Mouse (Mus musculus) liver, adult 2 months (tissue): ENCODE data around the gene Rnft1. TPM values are rescaled to one million over a fixed set of nuclear protein-coding genes. Genes with fewer than 3 reads are reported as not detected.

ENCODE experiments used
- DNase-seq: peaks from one replicate; pipeline ENCODE4 v3.0.0-alpha.2; 2011; ENCODE audit warnings: low read depth, low spot score; ENCODE audit errors: extremely low read depth
- H3K27ac ChIP-seq: fragments of 200-500 bp; replicated peaks from 2 replicates; pipeline ENCODE4 v1.5.1; 2012; ENCODE audit warnings: low read depth, mild to moderate bottlenecking, control low read depth, inconsistent platforms, low read length; ENCODE audit not compliant: insufficient read depth
- H3K27me3 ChIP-seq: fragments of 200-500 bp; 2 replicates; pipeline ENCODE4 v1.6.1; 2012; ENCODE audit warnings: mild to moderate bottlenecking, moderate library complexity, low read length, inconsistent platforms; ENCODE audit not compliant: control insufficient read depth, insufficient read depth
- H3K36me3 ChIP-seq: fragments of 200-500 bp; 2 replicates; pipeline ENCODE4 v1.6.1; 2012; ENCODE audit warnings: low read length, inconsistent platforms; ENCODE audit not compliant: control insufficient read depth, insufficient read depth
- H3K4me1 ChIP-seq: fragments of 200-500 bp; 2 replicates; pipeline ENCODE4 v1.6.1; 2011; ENCODE audit warnings: low read length; ENCODE audit not compliant: control insufficient read depth, insufficient read depth
- H3K4me3 ChIP-seq: fragments of 200-500 bp; 2 replicates; pipeline ENCODE4 v1.5.1; 2011; ENCODE audit warnings: low read depth, mild to moderate bottlenecking, control low read depth, low read length, moderate library complexity; ENCODE audit not compliant: insufficient read depth
- H3K79me2 ChIP-seq: fragments of 200-500 bp; 2 replicates; pipeline ENCODE4 v1.6.1; 2012; ENCODE audit warnings: inconsistent platforms, mild to moderate bottlenecking, low read length, moderate library complexity; ENCODE audit not compliant: control insufficient read depth, insufficient read depth
- H3K9ac ChIP-seq: fragments of 200-500 bp; 2 replicates; pipeline ENCODE4 v1.6.1; 2012; ENCODE audit warnings: low read depth, mild to moderate bottlenecking, control low read depth, inconsistent platforms, low read length
- CTCF ChIP-seq: fragments of 200-500 bp; IDR thresholded peaks from 2 replicates; pipeline ENCODE4 v1.5.1; 2011; ENCODE audit warnings: low read depth, low read length, control low read depth
- POLR2A ChIP-seq: fragments of 200-500 bp; IDR thresholded peaks from 2 replicates; pipeline ENCODE4 v1.6.1; 2011; ENCODE audit warnings: low read length, control low read depth; ENCODE audit not compliant: insufficient read depth; ENCODE audit errors: extremely low read depth
- WGBS: fragments of 180-500 bp; shearing (Covaris S2); methylation state at CpG from one replicate; pipeline ENCODE4 v1.1.7; 2018; 5-methylcytosine and 5-hydroxymethylcytosine counted together
- polyA plus RNA-seq: library from polyadenylated mRNA; depleted of rRNA; stranded (reverse); fragments of >200 nt; gene quantifications from 2 replicates; pipeline ENCODE4 v1.2.3, GENCODE M21; 2012
- total RNA-seq: library from RNA; depleted of rRNA; stranded (reverse); fragments of >200 nt; gene quantifications from 2 replicates; pipeline ENCODE4 v1.2.3, GENCODE M21; 2014

The Rnft1 gene
- total and polyA plus RNA-seq, 2 experiments: 6.8 to 18.9 TPM

DNA sequence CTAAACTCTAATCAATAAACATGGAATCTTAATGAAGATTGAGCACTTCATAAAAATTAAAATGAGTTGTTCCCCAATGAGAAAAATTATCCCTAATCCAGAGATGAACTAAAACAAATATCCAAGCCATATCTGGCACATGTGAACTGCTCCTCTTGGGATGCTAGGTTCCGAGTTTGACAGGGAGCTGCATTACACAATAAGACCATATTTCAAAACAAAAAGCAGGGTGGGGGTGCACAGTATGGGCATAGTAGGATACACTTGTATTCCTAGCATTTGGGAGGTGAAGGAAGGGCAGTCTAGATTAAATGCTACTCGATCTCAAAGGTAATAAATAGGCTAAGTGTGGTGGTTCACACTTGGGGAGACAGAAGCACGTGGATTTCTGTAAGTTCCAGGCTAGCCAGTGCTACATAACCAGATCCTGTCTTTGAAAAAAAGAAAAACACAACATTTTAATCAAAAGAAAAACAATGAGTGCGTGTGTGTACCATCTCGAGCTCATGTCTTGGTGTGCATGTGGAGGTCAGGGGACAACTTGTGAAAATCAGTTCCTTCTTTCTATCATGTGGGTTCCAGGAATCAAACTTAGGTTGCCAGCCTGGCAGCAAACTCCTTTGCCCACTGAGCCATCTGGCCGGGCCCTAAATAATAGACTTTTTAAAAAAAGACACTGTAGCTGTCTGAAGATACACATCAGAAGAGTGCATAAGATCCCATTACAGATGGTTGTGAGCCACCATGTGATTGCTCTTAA lies 55.4 kb downstream of the Rnft1 start:
- WGBS: 47% methylated on average over 6 of the region's 6 CpGs
- Histone ChIP-seq H3K9ac (0 out of 2 replicates have a peak overlapping the region, but pooled peaks have one; percentile 22), H3K4me1 (peaks cover 6% of the 10 kb centered on the region; the same call in 1 of the 2 replicates), H3K4me3 (no peak overlapping the region), H3K36me3 (no peaks in the 10 kb centered on the region), H3K79me2 (peaks cover 30% of the 10 kb centered on the region), H3K27ac (peak overlapping the region; percentile 60; the same call in 1 of the 2 replicates), H3K27me3 (no peaks in the 10 kb centered on the region)
- DNase-seq: peak; percentile 58
- TF ChIP-seq POLR2A (no peak), CTCF (no peak)

DNA sequence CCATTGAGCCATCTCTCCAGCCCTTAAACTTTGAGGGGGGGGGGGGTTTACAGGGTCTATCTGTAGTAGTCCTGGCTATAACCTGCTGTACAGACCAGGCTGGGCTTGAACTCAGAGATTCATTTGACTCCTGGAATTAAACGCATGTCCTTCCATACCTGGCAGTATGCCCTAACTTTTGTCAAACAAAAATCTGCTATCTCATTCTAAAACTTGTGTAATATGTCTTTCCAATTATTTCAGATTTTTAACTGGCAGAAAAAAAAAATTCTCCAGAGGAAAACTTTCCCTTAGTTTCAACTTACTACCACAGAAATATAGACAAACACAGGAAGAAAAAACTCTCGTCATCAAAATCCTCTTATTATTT lies 56.0 kb downstream of the Rnft1 start:
- Histone ChIP-seq H3K79me2 (peaks cover 30% of the 10 kb centered on the region), H3K27ac (peak overlapping the region; percentile 60; the same call in 1 of the 2 replicates), H3K9ac (no peak overlapping the region), H3K4me1 (peaks cover 6% of the 10 kb centered on the region; the same call in 1 of the 2 replicates), H3K36me3 (no peaks in the 10 kb centered on the region), H3K4me3 (no peak overlapping the region), H3K27me3 (no peaks in the 10 kb centered on the region)
- TF ChIP-seq POLR2A (no peak), CTCF (no peak)
- DNase-seq: peak; percentile 53
- 37% methylated on average over 2 of the region's 2 CpGs for WGBS

DNA sequence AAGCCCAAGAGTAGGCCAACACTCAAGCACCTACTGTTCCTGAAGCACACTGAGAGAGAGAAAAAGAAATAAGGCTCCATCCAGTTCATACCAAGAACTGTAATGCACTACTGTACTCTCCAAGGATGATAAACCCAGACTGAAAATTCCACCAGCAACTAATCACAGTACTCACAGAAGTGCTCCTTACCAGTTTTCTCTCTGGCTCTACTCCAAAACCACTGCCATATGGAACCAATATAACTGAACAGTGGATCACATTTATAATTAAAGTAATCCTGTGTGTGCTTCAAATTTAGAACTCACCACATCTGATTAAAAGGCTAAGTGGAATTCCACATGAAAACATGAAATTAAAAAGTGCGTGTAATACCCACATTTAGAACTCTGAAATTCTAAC lies 58.4 kb downstream of the Rnft1 start:
- peaks cover 8% of the 10 kb centered on the region; the same call in 1 of the 2 replicates for H3K4me1 ChIP-seq
- H3K27me3 ChIP-seq: no peaks in the 10 kb centered on the region
- no peak overlapping the region for H3K4me3 ChIP-seq
- no peak overlapping the region for H3K27ac ChIP-seq
- H3K9ac ChIP-seq: no peak overlapping the region
- no peaks in the 10 kb centered on the region for H3K36me3 ChIP-seq
- TF ChIP-seq CTCF (no peak), POLR2A (no peak)
- 84% methylated on average over 1 of the region's 1 CpGs for WGBS
- H3K79me2 ChIP-seq: peaks cover 21% of the 10 kb centered on the region
- no peak for DNase-seq

DNA sequence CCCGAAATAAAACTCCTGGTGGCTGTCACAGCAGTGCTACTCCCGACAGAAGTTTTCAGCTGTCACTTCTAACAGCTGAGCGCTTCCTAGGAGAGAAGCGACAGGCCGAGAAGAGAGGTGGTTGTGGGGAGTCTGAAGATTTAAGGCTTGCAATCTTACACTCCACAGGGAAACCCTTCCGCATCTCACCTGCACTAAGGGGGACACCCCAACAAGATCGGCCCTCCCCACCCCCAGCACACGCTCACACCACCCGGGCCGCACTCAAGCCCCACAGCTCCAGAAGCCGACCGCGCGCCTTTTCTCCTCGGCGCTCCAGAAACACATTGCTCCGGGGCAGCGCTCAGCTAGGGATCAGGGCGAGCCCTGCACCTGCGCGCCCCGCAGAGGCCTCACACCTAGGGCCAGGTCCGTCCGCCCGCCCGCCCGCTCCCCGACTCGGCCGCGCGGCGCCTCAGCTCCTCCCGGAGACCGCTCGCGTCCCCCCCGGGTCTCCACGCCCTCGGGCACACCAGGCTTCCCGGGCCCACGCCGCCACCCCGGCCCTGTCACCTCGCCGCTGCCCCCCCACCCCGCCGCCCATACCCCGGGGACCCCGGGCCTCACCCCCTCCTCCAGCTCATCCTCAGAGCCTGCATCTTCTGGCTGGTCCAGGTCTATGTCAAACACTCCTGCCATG lies 59.6 kb downstream of the Rnft1 start:
- DNase-seq: peak; percentile 24

DNA sequence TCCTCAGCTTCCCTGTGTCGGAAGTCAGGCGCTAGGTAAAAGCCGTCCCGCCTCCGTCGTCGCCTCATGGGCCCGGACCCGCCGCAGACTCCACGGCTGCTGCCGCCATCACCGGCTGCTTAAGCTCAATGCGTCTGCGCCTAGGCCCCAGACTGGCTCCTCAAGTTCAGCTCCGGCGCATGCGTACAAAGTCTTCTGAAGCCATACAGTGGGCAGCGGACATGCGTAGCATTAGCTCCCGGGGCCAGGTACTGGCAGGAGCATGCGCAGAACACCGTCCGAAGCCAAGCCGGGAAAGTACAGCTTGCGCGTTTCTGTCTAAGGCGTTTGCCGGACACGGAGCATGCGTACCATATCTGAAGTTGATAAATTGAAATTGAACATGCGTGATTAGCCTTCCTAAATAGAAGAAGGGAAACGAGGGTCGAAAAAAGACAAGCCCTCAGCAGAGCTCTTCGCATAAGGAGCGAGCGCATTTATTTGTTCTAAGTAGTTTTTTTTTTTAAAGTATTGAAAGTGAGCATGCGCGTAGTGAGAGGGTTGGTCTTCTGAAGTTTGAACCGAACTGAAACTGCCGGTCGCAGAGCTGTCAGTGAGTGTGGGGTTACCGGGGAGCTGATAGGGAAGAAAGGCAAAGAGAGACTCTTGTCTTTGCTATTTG lies 60.3 kb downstream of the Rnft1 start, which contains the start of the genes Rps6kb1 and Tubd1:
Gene Rps6kb1 (minus strand): TSS at position 167 of the 661 bp plus-strand sequence.
Gene Tubd1 (plus strand): TSS at position 353 of the 661 bp plus-strand sequence.
- peaks cover 17% of the 10 kb centered on the region for H3K79me2 ChIP-seq
- H3K27me3 ChIP-seq: no peaks in the 10 kb centered on the region
- under 1% methylated on average over 43 of the region's 43 CpGs for WGBS
- peak within 1 kb of the TSS; percentile 83 for H3K9ac ChIP-seq
- peak within 1 kb of the TSS; percentile 46 for H3K27ac ChIP-seq
- peak; percentile 94 for TF ChIP-seq POLR2A
- TF ChIP-seq CTCF: no peak
- peaks cover 3% of the 10 kb centered on the region; the same call in 1 of the 2 replicates for H3K36me3 ChIP-seq
- peaks cover 7% of the 10 kb centered on the region; the same call in 1 of the 2 replicates for H3K4me1 ChIP-seq
- H3K4me3 ChIP-seq: peak within 1 kb of the TSS; percentile 85
- DNase-seq: peak; percentile 98

More for the DNA sequence above, 59.6 kb downstream of the Rnft1 start:
- peak overlapping the region; percentile 83 for H3K9ac ChIP-seq
- WGBS: under 1% methylated on average over 47 of the region's 50 CpGs
- H3K4me1 ChIP-seq: peaks cover 8% of the 10 kb centered on the region; the same call in 1 of the 2 replicates
- H3K4me3 ChIP-seq: peak overlapping the region; percentile 85
- H3K27ac ChIP-seq: peak overlapping the region; percentile 46
- peaks cover 18% of the 10 kb centered on the region for H3K79me2 ChIP-seq
- no peaks in the 10 kb centered on the region for H3K27me3 ChIP-seq
- TF ChIP-seq POLR2A (no peak), CTCF (no peak)
- peaks cover under 1% of the 10 kb centered on the region; the same call in 1 of the 2 replicates for H3K36me3 ChIP-seq
